ENCODE assay signal across 8 mouse cellular contexts in genomic region chr16:20672965-20673705, GRCm38 (mm10). TPM values are rescaled to one million over a fixed set of nuclear protein-coding genes. Genes with fewer than 3 reads are reported as not detected.
DNase-seq lines count a peak whose midpoint lies in the region; ATAC-seq and TF ChIP-seq lines count a peak whose summit lies in the region.

No protein-coding gene starts in this region.

- H3K4me1 ChIP-seq in spleen, adult 2 months (ENCODE audit: control insufficient read depth, insufficient read depth, insufficient read length), result peaks cover 8% of the 10 kb centered on the region; the same call in 1 of the 2 replicates
- peaks cover 26% of the 10 kb centered on the region for H3K4me1 ChIP-seq in intestine, embryonic 15.5 days (replicated peaks)
- H3K4me1 ChIP-seq in liver, embryonic 13.5 days (replicated peaks), result peaks cover 54% of the 10 kb centered on the region
- peaks cover 15% of the 10 kb centered on the region for H3K4me1 ChIP-seq in neural tube, embryonic 12.5 days

- peak overlapping the region; percentile 50; the same call in 1 of the 2 replicates for H3K27ac ChIP-seq in spleen, adult 2 months (ENCODE audit: insufficient read depth, low read length)
- peak overlapping the region; percentile 94 for H3K27ac ChIP-seq in intestine, embryonic 15.5 days
- H3K27ac ChIP-seq in liver, embryonic 13.5 days, result peak overlapping the region; percentile 95
- peak overlapping the region; percentile 83 for H3K27ac ChIP-seq in neural tube, embryonic 12.5 days

- no peaks in the 10 kb centered on the region; the same call in 1 of the 2 replicates for H3K27me3 ChIP-seq in spleen, adult 2 months (ENCODE audit: control insufficient read depth, insufficient read depth, low read length)
- H3K27me3 ChIP-seq in intestine, embryonic 15.5 days (replicated peaks), result no peaks in the 10 kb centered on the region
- no peaks in the 10 kb centered on the region for H3K27me3 ChIP-seq in liver, embryonic 13.5 days
- H3K27me3 ChIP-seq in neural tube, embryonic 12.5 days (replicated peaks), result no peaks in the 10 kb centered on the region

- H3K4me2 ChIP-seq in intestine, embryonic 15.5 days (replicated peaks), result peak overlapping the region; percentile 88
- peak overlapping the region; percentile 83 for H3K4me2 ChIP-seq in liver, embryonic 13.5 days
- peak overlapping the region; percentile 99 for H3K4me2 ChIP-seq in neural tube, embryonic 12.5 days (replicated peaks)

- H3K36me3 ChIP-seq in spleen, adult 2 months (ENCODE audit: control insufficient read depth, insufficient read depth, low read length), result peaks cover 9% of the 10 kb centered on the region; the same call in 1 of the 2 replicates
- peaks cover 23% of the 10 kb centered on the region for H3K36me3 ChIP-seq in intestine, embryonic 15.5 days
- peaks cover 41% of the 10 kb centered on the region for H3K36me3 ChIP-seq in liver, embryonic 13.5 days
- H3K36me3 ChIP-seq in neural tube, embryonic 12.5 days, result peaks cover 28% of the 10 kb centered on the region

- intact Hi-C loops in gastrocnemius, postnatal 36 days (cut with DNase I), result no loop called here

- peak; percentile 5; the same call in 1 of the 2 replicates for ATAC-seq in common myeloid progenitor, adult 5-6 weeks (replicated peaks; ENCODE audit: low read depth, poor library complexity, severe bottlenecking)
- ATAC-seq in intestine, embryonic 15.5 days, result peak; percentile 81
- ATAC-seq in liver, embryonic 13.5 days (ENCODE audit: low read depth), result peak; percentile 69
- peak; percentile 85 for ATAC-seq in neural tube, embryonic 12.5 days (ENCODE audit: low FRiP score, low read depth)

- H3K9ac ChIP-seq in intestine, embryonic 15.5 days, result peak overlapping the region; percentile 89
- H3K9ac ChIP-seq in liver, embryonic 13.5 days, result peak overlapping the region; percentile 96
- peak overlapping the region; percentile 97 for H3K9ac ChIP-seq in neural tube, embryonic 12.5 days

- under 1% methylated on average over 39 of the region's 78 CpGs for WGBS in spleen, adult 2 months
- under 1% methylated on average over 70 of the region's 78 CpGs for WGBS in intestine, embryonic 15.5 days
- under 1% methylated on average over 61 of the region's 78 CpGs for WGBS in liver, embryonic 13.5 days (ENCODE audit: insufficient replicate concordance)
- WGBS in neural tube, embryonic 12.5 days, result under 1% methylated on average over 55 of the region's 78 CpGs

- TF ChIP-seq CTCF in spleen, adult 2 months (IDR thresholded peaks at IDR 0.05; ENCODE audit: extremely low read depth, insufficient read depth, insufficient read length, insufficient replicate concordance), result no peak

- H3K4me3 ChIP-seq in spleen, adult 2 months (ENCODE audit: extremely low read depth, insufficient read depth, insufficient read length), result peak overlapping the region; percentile 61
- H3K4me3 ChIP-seq in intestine, embryonic 15.5 days (replicated peaks), result peak overlapping the region; percentile 86
- H3K4me3 ChIP-seq in liver, embryonic 13.5 days (replicated peaks), result peak overlapping the region; percentile 98
- H3K4me3 ChIP-seq in neural tube, embryonic 12.5 days, result peak overlapping the region; percentile 98

- TF ChIP-seq POLR2A in spleen, adult 2 months (IDR thresholded peaks at IDR 0.05; ENCODE audit: low read depth, low read length), result no peak

- H3K9me3 ChIP-seq in intestine, embryonic 15.5 days, result no peaks in the 10 kb centered on the region
- H3K9me3 ChIP-seq in liver, embryonic 13.5 days (replicated peaks), result no peaks in the 10 kb centered on the region
- H3K9me3 ChIP-seq in neural tube, embryonic 12.5 days, result no peaks in the 10 kb centered on the region

- peak in 1 of 2 experiments; percentile 39 for DNase-seq in spleen, adult 2 months (ENCODE audit: low read depth in 1 of 2, low spot score in 2 of 2)
- DNase-seq in spleen, adult 12 weeks (ENCODE audit: low spot score), result no peak
- DNase-seq in gastrocnemius, postnatal 36 days, result peak; percentile 60 to 65
- DNase-seq in liver, embryonic 13.5 days, result peak; percentile 38
- peak; percentile 76 for DNase-seq in thymus, postnatal 14 days

RNA-seq across cellular contexts. Expression of gene Eif4g1, which starts 5.0 kb away (rescaled TPM):
- 257 and 351 TPM in 2 replicates for polyA plus RNA-seq in spleen, adult 2 months (2012; rRNA removed)
- 305 and 334 TPM in 2 replicates for total RNA-seq in common myeloid progenitor, adult 5-6 weeks (2017)
- total RNA-seq in gastrocnemius, postnatal 36 days (2021), result 100 to 1,000 TPM; 395 to 402 TPM
- polyA plus RNA-seq in intestine, embryonic 15.5 days (2015; fragmentation: Nextera tagmentation; extraction: Ambion mirVana), result 183 and 196 TPM in 2 replicates
- polyA plus RNA-seq in liver, embryonic 13.5 days (2015; fragmentation: Nextera tagmentation; extraction: Ambion mirVana), result 99.1 and 114 TPM in 2 replicates
- polyA plus RNA-seq in neural tube, embryonic 12.5 days (2016; fragmentation: Nextera tagmentation; extraction: Ambion mirVana), result 183 and 190 TPM in 2 replicates

RNA-seq across cellular contexts. Expression of gene Fam131a, which starts 19.9 kb away (rescaled TPM):
- polyA plus RNA-seq in spleen, adult 2 months (2012; rRNA removed), result 5.9 and 8.3 TPM in 2 replicates
- not detected in 2 replicates for total RNA-seq in common myeloid progenitor, adult 5-6 weeks (2017)
- total RNA-seq in gastrocnemius, postnatal 36 days (2021), result 10 to 100 TPM; 50.1 to 79.3 TPM
- polyA plus RNA-seq in intestine, embryonic 15.5 days (2015; fragmentation: Nextera tagmentation; extraction: Ambion mirVana), result 6.3 and 6.7 TPM in 2 replicates
- 1.0 TPM in 2 replicates for polyA plus RNA-seq in liver, embryonic 13.5 days (2015; fragmentation: Nextera tagmentation; extraction: Ambion mirVana)
- polyA plus RNA-seq in neural tube, embryonic 12.5 days (2016; fragmentation: Nextera tagmentation; extraction: Ambion mirVana), result 20.8 and 24.3 TPM in 2 replicates

RNA-seq across cellular contexts. Expression of gene Psmd2, which starts 21.7 kb away (rescaled TPM):
- 41.8 and 42.7 TPM in 2 replicates for polyA plus RNA-seq in spleen, adult 2 months (2012; rRNA removed)
- total RNA-seq in common myeloid progenitor, adult 5-6 weeks (2017), result 190 and 205 TPM in 2 replicates
- 100 to 1,000 TPM; 189 to 197 TPM for total RNA-seq in gastrocnemius, postnatal 36 days (2021)
- 283 and 284 TPM in 2 replicates for polyA plus RNA-seq in intestine, embryonic 15.5 days (2015; fragmentation: Nextera tagmentation; extraction: Ambion mirVana)
- polyA plus RNA-seq in liver, embryonic 13.5 days (2015; fragmentation: Nextera tagmentation; extraction: Ambion mirVana), result 222 and 257 TPM in 2 replicates
- 412 and 424 TPM in 2 replicates for polyA plus RNA-seq in neural tube, embryonic 12.5 days (2016; fragmentation: Nextera tagmentation; extraction: Ambion mirVana)

RNA-seq across cellular contexts. Expression of gene Ece2, which starts 43.5 kb away (rescaled TPM):
- polyA plus RNA-seq in spleen, adult 2 months (2012; rRNA removed), result 0.07 and 0.15 TPM in 2 replicates
- total RNA-seq in common myeloid progenitor, adult 5-6 weeks (2017), result 0.29 TPM in 1 of 2 replicates, not detected in the other
- total RNA-seq in gastrocnemius, postnatal 36 days (2021), result under 1 TPM; 0.30 to 0.41 TPM
- polyA plus RNA-seq in intestine, embryonic 15.5 days (2015; fragmentation: Nextera tagmentation; extraction: Ambion mirVana), result 1.3 and 1.6 TPM in 2 replicates
- polyA plus RNA-seq in liver, embryonic 13.5 days (2015; fragmentation: Nextera tagmentation; extraction: Ambion mirVana), result 0.20 and 0.39 TPM in 2 replicates
- 6.9 and 8.0 TPM in 2 replicates for polyA plus RNA-seq in neural tube, embryonic 12.5 days (2016; fragmentation: Nextera tagmentation; extraction: Ambion mirVana)

RNA-seq across cellular contexts. Expression of gene Polr2h, which starts 44.3 kb away (rescaled TPM):
- polyA plus RNA-seq in spleen, adult 2 months (2012; rRNA removed), result 8.5 and 10.0 TPM in 2 replicates
- total RNA-seq in common myeloid progenitor, adult 5-6 weeks (2017), result 78.5 and 115 TPM in 2 replicates
- total RNA-seq in gastrocnemius, postnatal 36 days (2021), result 1 to 10 TPM; 7.7 to 9.3 TPM
- 104 and 112 TPM in 2 replicates for polyA plus RNA-seq in intestine, embryonic 15.5 days (2015; fragmentation: Nextera tagmentation; extraction: Ambion mirVana)
- polyA plus RNA-seq in liver, embryonic 13.5 days (2015; fragmentation: Nextera tagmentation; extraction: Ambion mirVana), result 59.1 and 64.7 TPM in 2 replicates
- polyA plus RNA-seq in neural tube, embryonic 12.5 days (2016; fragmentation: Nextera tagmentation; extraction: Ambion mirVana), result 85.4 and 85.5 TPM in 2 replicates

Comparison
In these comparisons a context has a peak if more than half of its experiments do, and no peak if none do; other contexts are left out.
1. ATAC-seq: peak in every context shown above with its lines; median percentile 85 in neural tube, embryonic 12.5 days; 81 in intestine, embryonic 15.5 days; 69 in liver, embryonic 13.5 days; 5 in common myeloid progenitor, adult 5-6 weeks.